Mouse (Mus musculus) MEL (cell line): Measurements from ENCODE around the gene Mccc1.

Experiments
- BHLHE40 ChIP-seq: IDR thresholded peaks from 2 replicates; pipeline ENCODE4 v1.6.1; 2012; ENCODE audit warnings: low read depth, mild to moderate bottlenecking, inconsistent platforms, low read length, improper control_type of control experiment, borderline replicate concordance
- CHD2 ChIP-seq: IDR thresholded peaks from 2 replicates; pipeline ENCODE4 v1.6.1; 2011; ENCODE audit warnings: low read length, improper control_type of control experiment
- CTCF ChIP-seq, 3 experiments: IDR thresholded peaks in 2 of 3; conservative IDR thresholded peaks in 1 of 3; 2 replicates each; pipeline ENCODE4 v1.5.1; 2011 to 2012; ENCODE audit warnings: low read length in 3 of 3, low read depth in 2 of 3, mild to moderate bottlenecking in 2 of 3, improper control_type of control experiment in 1 of 3, inconsistent platforms in 1 of 3, mixed read lengths in 1 of 3, moderate library complexity in 1 of 3; ENCODE audit not compliant: control insufficient read depth in 1 of 3, insufficient read depth in 1 of 3, poor library complexity in 1 of 3, severe bottlenecking in 1 of 3
- EP300 ChIP-seq, 2 experiments: IDR thresholded peaks; 2 replicates each; pipeline ENCODE4 v1.6.1; 2011; ENCODE audit warnings: improper control_type of control experiment in 2 of 2, low read length in 2 of 2, low read depth in 1 of 2, mild to moderate bottlenecking in 1 of 2
- GATA1 ChIP-seq: IDR thresholded peaks from 2 replicates; pipeline ENCODE4 v1.6.1; 2011; ENCODE audit warnings: low read depth, low read length, improper control_type of control experiment
- NRF1 ChIP-seq: IDR thresholded peaks from 2 replicates; pipeline ENCODE4 v1.6.1; 2014; ENCODE audit warnings: low read depth, mild to moderate bottlenecking, inconsistent platforms, low read length, improper control_type of control experiment, moderate library complexity; ENCODE audit not compliant: poor library complexity, insufficient read depth, severe bottlenecking
- POLR2A ChIP-seq, 2 experiments: IDR thresholded peaks; 2 replicates each; pipeline ENCODE4 v1.6.1; 2011 to 2012; ENCODE audit warnings: low read length in 2 of 2, mild to moderate bottlenecking in 2 of 2, control low read depth in 1 of 2, improper control_type of control experiment in 1 of 2, low read depth in 1 of 2, moderate library complexity in 1 of 2; ENCODE audit not compliant: control insufficient read depth in 1 of 2, insufficient read depth in 1 of 2, poor library complexity in 1 of 2
- POLR2AphosphoS5 ChIP-seq: IDR thresholded peaks from 2 replicates; pipeline ENCODE4 v1.6.1; 2012; ENCODE audit warnings: low read depth, borderline replicate concordance, mild to moderate bottlenecking, inconsistent platforms, low read length, moderate library complexity, mixed read lengths
- RCOR1 ChIP-seq: IDR thresholded peaks from 2 replicates; pipeline ENCODE4 v1.6.1; 2012; ENCODE audit warnings: low read depth, mild to moderate bottlenecking, inconsistent platforms, low read length, improper control_type of control experiment
- TBP ChIP-seq: IDR thresholded peaks from 2 replicates; pipeline ENCODE4 v1.8.0; 2011; ENCODE audit warnings: low read depth, low read length, improper control_type of control experiment
- TCF12 ChIP-seq: IDR thresholded peaks from 2 replicates; pipeline ENCODE4 v1.6.1; 2014; ENCODE audit warnings: low read depth, mild to moderate bottlenecking, inconsistent platforms, low read length, improper control_type of control experiment, moderate library complexity

GRCm38 (mm10) chr3:36031740-36032510, 31.4 kb upstream of the Mccc1 start:
- no peak for TF ChIP-seq TBP
- no peak for TF ChIP-seq TCF12
- no peak for TF ChIP-seq EP300 (IDR thresholded peaks at IDR 0.05; ENCODE audit: low read depth in 1 of 2, low read length in 2 of 2)
- no peak for TF ChIP-seq CTCF (IDR thresholded peaks at IDR 0.05 in 2 of 3, conservative IDR thresholded peaks at IDR 0.05 in 1 of 3; ENCODE audit: control insufficient read depth in 1 of 3, insufficient read depth in 1 of 3, low read depth in 2 of 3, low read length in 3 of 3, poor library complexity in 1 of 3, severe bottlenecking in 1 of 3)
- TF ChIP-seq CHD2 = no peak
- no peak for TF ChIP-seq RCOR1
- no peak for TF ChIP-seq NRF1
- no peak for TF ChIP-seq GATA1
- no peak for TF ChIP-seq POLR2AphosphoS5
- TF ChIP-seq BHLHE40 = no peak
- TF ChIP-seq POLR2A (IDR thresholded peaks at IDR 0.05; ENCODE audit: control insufficient read depth in 1 of 2, insufficient read depth in 1 of 2, low read depth in 1 of 2, low read length in 2 of 2, poor library complexity in 1 of 2) = no peak
